Mouse (Mus musculus): ENCODE results near the gene Abca14.

GRCm38 (mm10) chr7:120174723-120175504, 28.8 kb upstream of the Abca14 start:
- TF ChIP-seq CTCF (IDR thresholded peaks at IDR 0.05) = no peak
- TF ChIP-seq POLR2A (IDR thresholded peaks at IDR 0.05; ENCODE audit: insufficient read depth, low read depth, low read length) = no peak

All from heart, adult 2 months (tissue).